Mouse (Mus musculus) mouse trophoblast stem cell (cell line): ENCODE results near the gene Fto.

Experiments
- in situ Hi-C, 2 experiments: fragments of 300-500 bp; cut with MseI, MboI; formaldehyde crosslinking; loops; 2 replicates in 1 of 2; 3 replicates in 1 of 2; pipeline ENCODE4 v1.15.1; 2025

Fto gene

DNA sequence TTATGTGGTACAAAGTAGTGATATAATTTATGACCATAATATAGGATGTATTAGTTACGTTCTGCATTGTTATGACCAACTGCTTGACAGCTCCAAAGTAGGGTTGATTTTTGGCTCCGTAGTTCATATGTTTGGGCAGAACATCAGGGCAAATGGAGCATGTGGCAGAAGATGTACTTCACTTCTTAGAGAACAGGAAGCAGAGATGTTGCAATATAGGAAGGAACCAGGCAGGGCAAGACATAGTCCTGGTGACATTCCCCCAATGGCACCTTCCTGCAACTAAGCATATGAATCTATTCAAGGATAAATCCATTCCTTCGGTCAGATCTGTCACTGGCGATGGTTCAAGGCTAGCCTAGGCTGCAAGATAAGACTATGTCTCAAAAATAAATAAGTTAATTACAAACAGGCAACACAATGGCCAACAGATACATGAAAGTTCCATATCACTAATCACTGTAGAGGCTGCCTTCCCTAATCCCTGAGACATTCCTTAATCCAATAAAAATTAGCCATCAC lies 44.2 kb downstream of the Fto start:
- in situ Hi-C loops = no loop called here

DNA sequence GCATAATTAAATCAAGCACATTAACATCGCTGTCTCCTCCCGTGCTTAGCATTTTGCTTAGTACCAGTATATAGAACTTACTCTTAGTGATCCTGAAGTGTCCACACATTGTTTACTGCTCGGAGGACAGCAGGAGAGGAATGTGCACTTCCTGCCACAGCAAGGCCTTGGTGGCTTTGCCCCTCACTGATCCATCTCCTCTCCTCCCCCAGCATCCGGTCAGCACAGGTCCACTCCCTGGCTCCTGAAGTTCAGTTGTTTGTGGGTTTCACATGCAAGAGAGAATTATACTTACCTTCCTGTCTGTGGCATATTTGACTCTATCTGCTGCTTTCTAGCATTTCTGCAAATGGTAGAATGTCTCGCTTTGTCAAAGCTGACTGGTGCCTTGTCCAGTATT lies 44.7 kb downstream of the Fto start:
- in situ Hi-C loops = no loop called here

DNA sequence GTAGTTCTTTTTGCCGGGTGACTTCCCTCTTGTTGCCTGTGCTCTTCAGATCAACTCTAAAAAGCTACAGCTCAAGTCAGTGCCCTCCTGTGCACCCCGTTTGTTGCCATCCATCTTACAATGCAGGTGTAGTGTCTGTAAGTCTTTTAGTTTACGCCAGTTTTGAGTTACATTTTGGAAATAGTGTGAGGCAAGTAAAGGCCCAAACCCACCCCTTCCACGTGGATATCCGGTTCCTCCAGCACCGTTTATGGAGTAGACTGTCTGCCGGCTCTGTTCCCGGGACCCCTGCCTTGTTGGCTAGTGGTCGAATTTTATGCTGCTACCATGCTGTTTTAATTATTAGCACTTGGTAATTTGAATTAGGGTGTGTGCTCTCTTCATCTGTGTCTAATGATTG lies 46.2 kb downstream of the Fto start:
- in situ Hi-C loops = no loop called here

DNA sequence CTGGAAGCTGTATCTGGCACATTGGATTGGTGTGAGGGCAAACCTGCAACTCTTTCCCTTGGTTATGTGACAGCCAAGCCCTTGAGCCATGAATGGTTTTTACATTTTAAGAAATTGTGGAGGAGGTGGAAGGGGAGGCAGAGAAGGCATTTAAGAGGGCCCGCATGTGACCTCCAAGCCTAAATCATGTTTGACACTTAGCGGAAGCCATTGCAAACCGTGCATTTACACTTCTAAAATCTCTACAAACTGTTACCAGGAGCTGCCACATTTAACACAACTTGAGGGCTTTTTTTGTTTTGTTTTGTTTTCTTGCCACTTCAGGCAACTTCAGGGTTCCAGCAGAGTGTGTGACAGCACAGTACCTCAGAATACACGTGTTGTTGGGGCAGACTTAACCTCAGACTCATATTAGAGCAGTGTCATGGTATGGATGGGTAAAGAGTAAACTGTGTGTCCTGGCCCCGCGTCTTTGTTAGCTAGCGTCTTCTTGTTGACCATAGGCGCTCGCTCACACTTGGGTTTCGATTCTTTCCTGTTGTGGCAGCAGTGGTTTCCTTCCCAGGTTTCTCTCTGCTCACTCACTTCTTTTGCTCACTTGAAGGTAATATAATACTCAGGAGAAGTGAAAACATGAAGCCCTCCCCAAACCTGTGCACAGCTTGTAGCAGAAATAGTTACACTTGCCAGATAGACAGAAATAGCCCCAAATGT lies 47.5 kb downstream of the Fto start:
- in situ Hi-C loops = no loop called here

DNA sequence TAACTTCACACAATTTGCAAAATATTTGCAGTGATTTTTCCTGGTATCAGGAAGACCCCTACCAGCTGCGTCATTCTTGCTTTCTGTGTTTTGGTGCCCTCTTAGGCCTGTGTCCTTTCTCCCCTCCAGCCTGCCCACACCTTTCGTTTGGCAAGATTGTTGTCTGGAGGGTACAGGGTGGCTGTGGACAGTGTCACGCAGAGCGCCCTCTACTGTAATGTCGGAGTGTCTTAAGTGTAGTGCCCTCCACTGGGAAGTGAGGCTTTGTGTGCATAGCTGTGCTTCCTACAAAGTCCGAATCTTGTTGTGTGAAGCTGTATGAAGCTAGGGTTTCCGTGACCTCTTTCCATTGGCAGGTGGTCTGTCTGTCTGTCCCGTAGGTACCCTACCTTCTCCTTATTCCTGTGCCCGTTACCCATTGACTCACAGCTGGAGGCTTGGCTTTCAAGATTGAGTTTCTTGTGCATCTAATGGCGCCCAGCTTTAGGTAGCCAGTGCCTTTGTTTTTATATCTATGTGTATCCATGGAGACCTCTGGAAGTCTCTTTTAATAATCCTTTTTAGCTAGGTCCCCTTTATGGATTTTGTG lies 50.0 kb downstream of the Fto start:
- in situ Hi-C loops = no loop called here

DNA sequence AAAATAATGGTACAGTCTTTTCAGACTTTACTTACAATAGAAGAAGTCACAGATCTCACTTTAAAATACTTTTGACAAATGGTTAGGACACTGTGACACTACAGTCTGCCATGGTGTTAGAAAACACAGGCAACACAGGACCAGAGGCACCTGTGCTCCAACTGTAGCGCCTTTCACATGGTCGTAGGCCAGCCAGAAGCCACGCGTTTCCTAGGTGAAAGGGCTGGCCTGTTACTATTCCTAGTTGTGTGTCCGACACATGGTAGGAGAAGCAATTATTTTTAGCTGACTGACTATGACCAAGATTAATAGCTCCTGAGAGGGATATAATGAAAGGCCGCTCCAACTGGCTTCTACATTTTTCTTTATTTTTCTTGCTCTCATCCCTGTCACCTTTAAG lies 50.9 kb downstream of the Fto start:
- in situ Hi-C loops = no loop called here

DNA sequence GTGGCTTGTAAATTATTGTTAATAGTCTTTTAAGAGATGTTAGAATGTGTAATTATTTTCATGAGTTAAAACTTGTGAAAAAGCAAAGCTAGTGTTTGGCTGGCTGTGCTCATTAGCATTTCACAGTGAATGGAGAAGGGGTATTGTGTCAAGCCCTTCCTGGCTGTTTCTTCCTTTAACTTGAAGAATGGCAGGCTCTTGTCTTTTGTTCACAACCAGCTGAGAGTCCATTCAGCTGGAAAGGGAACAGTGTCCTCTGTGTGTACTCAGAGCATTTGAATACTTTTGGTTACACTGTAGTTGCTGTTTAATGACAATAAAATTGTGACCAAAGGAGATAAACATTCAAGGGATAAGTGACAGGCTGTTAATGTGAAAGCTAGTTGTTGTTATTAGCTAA lies 52.5 kb downstream of the Fto start:
- in situ Hi-C loops = no loop called here

DNA sequence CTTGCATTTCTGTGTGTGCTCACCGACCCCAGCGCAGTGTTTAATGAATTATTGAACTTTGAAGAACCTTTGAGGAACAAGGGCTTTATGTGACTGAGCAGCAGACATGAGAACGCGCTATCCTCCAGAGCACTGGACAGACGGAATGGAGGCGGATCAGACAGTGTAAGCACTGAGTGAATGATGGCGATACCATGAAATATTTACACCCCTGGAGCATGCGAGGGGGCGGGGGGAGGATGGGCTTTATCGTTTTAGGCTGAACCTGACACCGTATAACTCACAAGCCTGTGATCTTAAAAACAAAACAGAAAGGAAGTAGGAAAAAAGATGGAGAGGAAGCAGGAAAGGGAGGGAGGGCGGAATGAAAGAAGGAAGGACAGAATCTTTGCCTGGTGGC lies 57.6 kb downstream of the Fto start:
- in situ Hi-C loops = no loop called here

DNA sequence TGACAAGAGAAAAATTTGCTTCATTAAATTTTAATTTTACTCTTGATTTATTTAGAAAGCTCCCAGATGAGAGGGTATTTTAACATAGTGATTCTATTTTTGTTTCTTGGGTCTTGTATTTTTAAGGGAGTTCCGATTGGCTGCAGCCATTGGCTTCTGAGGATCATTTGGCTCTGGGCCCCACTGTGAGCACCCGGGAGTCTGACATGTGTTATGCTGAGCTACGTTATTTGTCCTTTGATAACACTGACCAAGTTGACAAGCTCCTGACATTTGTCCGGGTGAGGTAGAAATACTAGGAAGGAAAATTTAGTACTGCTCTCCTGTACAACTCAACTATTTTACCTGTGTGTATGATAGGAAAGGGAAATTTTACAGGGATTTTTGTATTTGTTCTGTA lies 58.7 kb downstream of the Fto start:
- in situ Hi-C loops = no loop called here

DNA sequence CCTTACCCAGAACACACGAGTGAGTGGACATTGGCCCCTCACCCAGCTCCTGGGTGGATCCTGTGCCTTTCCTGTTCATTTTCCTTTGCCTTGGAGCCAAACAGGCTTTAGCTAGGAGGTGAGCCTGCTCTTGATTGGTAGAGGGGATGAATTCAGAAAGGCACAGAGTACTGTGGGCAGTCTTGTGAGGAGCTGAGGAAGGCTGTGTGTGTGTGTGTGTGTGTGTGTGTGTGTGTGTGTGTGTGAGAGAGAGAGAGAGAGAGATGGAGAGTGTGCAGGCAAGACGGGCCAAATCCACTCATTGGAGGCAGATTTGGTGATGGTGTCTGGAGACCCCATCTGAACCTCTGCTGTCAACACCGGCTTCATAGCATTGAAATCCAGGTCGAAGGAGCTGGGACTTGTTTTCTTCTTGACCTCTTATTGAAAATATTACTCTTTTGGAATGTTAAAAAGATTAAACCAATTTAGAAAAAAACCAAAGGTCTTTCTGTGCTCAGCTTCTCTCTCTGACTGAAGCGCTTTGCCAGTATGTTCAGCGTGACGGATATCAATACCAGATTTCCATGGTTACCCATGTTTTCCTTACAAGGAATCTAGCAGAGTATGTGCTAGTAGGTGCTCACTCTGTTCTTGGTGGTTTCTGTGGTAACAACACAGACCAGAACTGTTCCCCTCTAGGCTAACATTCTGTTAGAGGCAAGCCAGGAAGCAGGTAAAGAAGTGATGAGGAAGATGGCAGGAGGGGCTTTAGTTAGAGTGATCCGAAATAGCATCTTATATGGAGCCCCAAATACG lies 59.7 kb downstream of the Fto start:
- in situ Hi-C loops = no loop called here

DNA sequence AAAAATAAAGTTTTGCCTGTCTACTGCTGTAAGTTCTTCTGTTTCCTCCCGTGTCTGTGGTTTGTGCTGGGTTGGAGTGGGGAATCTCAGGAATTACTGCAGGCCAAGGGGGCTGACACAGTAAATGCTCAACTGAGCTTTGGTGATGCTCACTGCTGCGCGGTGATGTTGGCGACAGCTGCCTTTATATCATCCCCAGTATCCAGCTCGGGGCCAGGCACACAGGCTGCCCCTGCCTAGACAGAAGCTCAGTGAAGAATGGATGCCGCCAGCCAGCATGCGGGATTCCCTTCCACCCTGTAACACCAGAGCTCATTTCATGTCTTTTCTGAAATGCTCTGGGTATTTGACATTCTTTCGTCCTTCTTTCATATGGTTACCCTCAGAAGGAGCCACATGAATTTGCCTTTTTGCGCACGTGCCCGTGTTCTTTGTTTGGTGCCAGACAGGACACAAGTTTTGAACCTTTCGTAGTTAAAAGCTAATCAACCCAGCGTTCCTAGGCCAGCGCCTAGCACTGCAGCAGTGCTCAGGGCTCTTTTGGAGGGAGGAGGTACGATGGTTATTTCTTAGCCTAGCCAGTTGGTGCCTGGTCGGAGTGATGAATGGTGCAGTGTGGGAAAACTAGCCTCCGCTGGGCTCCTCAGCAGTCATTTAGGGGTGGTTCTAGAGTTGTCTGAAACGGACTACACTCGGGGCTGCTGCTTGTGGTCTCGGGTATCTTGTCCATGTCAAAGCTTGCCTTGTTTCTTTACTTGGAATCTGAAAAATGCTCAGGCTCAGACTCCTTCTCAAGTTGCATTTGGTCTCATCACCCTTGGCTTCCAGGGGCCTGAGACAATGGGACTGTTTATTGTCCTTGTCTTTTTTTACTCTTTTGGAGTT lies 62.0 kb downstream of the Fto start:
- in situ Hi-C loops = no loop called here

DNA sequence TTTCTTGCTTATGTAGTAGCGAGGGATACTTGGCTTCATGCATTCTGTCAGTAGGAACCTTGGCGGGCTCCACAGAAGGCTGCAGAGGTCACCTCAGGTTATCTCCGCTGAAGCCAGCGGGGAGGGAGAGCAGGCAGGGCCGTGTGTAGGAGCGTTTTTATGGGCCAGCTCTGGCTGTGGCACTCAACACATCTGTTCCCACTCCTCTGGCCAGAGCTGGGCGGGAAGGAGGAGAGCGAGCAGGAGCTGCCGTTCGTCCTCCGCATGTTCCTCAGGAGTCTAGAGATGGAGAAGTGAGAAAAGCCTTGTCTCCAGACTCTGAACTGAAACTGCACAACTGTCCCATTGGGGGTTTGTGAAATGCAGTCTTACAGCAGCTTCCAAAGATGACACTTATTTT lies 63.5 kb downstream of the Fto start:
- in situ Hi-C loops = no loop called here

DNA sequence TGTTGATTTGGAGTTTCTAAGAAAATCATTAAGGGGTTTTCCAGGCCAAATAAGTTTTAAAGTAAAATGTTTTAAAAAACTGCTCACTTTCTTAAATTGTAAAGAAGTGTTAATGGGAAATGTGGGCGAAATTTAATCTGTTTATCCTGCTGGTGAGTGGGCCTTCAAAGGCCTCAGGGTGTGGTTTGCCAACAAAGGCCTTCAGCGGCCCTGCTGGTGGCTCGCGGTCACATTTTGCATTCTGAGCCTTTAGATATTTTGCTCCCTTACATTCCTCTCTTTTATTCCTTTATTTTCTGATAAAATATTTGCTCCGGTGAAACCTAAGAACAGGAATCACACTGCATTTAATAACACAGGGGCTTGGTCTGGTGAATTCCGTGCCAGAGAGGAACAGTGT lies 64.0 kb downstream of the Fto start:
- in situ Hi-C loops = no loop called here

DNA sequence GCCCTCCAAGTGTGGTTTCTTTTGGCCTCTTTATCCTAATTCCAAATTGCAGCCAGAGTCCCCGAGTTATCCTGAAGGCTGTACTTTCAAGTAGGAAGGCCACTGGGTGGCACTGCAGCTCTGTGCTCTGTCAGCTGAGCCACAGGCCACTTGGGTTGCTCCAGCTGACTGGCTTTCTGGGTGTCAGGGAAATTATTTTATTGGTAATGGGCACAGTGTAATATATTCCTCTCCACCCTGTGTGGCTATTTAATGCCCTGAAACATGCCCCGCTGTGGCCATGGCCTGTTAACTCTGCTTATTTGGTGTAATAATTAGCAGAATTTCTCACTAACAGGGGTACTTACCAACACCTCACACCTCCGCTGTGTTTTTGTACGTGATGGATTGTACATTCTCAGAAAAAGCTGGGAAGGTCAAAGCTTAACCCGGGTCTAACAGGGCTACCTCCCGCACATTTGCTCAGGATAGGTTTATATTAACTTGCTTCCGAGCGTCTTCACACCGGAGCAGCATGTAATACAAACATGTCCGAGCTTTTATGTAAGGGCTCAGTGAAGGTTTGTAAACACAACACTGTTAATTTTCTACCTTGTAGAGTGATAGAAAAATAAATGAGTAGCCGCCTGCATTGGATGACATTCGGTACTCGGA lies 65.6 kb downstream of the Fto start:
- in situ Hi-C loops = no loop called here

DNA sequence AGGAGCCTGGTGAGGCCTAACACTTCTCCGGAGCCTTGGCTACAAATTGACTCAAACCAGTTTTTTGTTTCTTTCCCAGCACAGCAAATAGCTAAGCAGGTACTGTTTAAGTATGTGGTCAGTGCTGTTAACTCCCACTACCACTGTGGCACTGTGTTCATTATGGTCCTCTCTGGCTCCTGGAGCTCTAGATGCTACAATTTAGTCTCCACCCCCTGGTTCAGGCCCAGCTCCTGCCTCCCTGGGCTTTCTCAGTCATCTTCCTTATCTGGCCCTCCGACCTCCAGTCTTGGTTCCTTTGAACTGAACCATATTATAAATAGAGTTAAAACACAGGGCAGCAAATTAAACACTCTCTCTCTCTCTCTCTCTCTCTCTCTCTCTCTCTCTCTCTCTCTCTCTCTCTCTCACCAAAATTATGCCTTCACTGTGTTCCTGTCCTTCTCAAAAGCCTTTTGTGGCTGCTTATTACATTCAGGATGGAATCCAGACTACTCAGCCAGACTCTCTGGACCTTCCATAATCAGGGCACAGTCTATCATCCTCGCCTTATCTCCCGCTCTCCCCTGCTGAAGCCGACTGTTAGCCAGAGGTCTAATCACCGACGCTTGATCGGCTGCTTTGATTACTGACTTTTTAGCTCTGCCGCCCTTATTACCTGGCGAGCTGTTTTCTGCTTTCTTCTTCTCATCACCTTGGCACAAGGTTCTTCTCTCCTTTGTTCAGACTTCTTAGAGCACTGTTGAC lies 67.6 kb downstream of the Fto start:
- in situ Hi-C loops = no loop called here

DNA sequence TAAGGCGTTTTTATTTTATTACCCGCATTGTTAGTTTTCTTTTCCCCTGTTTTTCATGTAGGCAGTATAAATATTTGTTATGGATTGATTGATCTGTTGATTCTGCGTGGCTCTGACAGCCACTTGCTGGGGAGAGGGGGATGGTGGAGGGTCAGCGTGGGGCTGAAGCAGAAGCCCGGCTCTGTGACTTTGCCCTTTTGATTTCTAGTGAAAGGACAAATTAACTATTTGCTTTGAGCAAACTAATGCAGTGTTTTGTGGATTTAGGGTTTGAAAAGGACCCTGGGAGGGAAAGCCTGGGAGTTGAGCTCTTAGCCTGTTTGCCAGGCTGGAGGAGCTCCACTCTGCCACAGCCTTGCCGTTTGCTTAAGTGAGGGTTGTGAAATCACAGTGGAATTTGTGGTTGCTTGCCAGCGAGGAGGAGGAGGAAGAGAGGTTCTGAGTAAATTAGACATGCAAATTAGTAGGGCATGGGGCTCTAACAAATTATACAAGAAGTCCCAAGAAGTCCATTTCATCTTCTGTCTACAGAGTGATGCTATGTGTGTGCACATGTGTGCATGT lies 68.3 kb downstream of the Fto start:
- in situ Hi-C loops = no loop called here

DNA sequence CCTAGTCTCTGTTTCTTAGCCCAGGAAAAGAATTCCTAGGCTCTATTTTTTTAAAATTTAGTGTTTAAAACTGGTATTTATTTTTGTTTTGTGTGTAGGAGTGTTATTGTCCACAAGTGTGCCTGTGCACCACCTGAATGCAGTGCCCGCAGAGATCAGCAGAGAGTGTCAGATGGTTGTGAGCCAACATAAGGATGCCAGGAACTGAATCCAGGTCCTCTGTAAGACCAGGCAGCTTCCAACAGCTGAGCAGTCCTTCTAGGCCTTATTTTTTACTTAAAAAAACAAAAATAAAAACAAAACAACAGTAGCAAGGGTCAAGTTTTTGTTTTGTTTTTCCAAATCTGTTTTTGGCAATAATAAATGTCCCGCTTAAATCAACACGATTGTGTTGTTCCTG lies 69.9 kb downstream of the Fto start:
- in situ Hi-C loops = no loop called here

DNA sequence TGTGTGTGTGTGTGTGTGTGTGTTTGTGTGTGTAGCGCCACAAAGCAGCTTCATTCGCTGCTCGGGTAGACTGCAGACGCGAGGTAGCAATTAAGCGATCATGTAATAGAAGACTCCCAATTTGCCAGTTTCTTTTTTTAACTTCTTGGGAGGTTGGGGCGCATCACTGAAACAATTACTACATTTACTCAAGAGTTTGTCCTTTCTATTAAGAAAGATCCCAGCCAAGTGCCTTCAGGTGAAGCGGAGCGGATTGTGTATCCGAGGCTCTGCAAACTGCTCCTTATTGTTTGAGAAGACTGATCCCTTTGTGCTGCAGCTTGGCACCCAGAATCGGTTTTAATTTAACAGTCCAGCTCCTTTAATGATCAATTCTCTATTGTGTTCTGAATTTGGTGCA lies 70.5 kb downstream of the Fto start:
- in situ Hi-C loops = no loop called here

DNA sequence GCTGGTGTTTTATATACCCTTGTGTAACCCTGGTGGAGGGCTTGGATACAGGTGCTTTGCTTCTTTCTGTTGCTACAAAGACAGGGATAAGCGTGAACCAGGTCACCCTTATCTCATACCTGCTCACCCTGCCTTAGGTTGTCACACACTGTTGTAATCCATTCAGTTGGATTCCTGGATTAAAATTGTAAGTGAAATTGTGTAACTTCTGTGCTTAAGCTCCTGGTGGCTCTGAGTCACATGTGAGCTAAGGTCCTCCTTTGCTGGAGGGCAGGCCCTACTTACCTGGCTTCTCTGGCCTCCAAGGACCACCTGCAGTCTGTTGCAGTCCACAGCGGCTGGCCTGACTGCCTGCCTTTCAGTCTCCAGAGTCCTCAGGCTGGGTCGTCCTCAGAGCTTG lies 71.1 kb downstream of the Fto start:
- in situ Hi-C loops = no loop called here

DNA sequence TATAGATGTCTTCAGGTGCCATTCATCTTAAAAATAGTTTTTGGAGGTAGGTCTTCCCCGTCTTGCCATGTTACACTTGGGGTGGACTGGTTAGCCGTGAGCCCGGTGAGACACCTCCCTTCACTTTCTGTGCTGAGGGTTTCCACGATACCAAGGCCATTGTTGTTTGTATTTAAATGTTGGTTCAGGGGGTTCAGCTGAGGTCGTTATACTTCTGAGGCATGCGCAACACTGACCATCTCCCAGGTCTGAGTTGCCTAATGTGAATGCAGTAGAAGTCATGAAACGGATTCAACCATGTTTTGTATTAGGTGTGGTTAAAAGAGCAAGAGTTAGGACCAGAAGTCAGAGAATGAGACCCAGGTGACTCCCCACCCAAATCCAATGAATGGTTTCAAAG lies 72.5 kb downstream of the Fto start:
- in situ Hi-C loops = no loop called here
